ENCODE assay signal across 10 mouse cellular contexts in genomic region chr2:129226296-129226851, GRCm38 (mm10). TPM values are rescaled to one million over a fixed set of nuclear protein-coding genes. Genes with fewer than 3 reads are reported as not detected.
DNase-seq lines count a peak whose midpoint lies in the region; ATAC-seq and TF ChIP-seq lines count a peak whose summit lies in the region.
"Had no signal": no experiment of that assay in that cellular context is flagged by ENCODE, and none has a peak within 500 bp of the region (broad histone marks: within the 10 kb centered on the region; RNA-seq: fewer than 3 reads in every experiment).

No protein-coding gene starts in this region.

- H3K4me3 ChIP-seq in liver, embryonic 11.5 days (ENCODE audit: low read depth, low read length), result no peak overlapping the region
- H3K4me3 ChIP-seq in lung, postnatal 0 days (ENCODE audit: low read depth, low read length), result no peak overlapping the region

- peak; percentile 20 for DNase-seq in embryo, embryonic 10.5 days (ENCODE audit: low spot score)
- DNase-seq in embryo, embryonic 9.5 days (ENCODE audit: extremely low spot score), result no peak
- peak; percentile 51 for DNase-seq in ovary, postnatal 36 days (ENCODE audit: low spot score)
- no peak for DNase-seq in ovary, postnatal 14 days (ENCODE audit: low spot score)
- peak; percentile 73 for DNase-seq in liver, embryonic 11.5 days (ENCODE audit: low spot score)
- DNase-seq in yolk sac, embryonic 10.5 days (ENCODE audit: low spot score), result peak; percentile 63
- DNase-seq in lung, postnatal 0 days (ENCODE audit: low spot score), result no peak
- no peak for DNase-seq in thymus, postnatal 36 days
- DNase-seq: heart, postnatal 10 days; right cerebral cortex, postnatal 14 days had no signal

- H3K9ac ChIP-seq in liver, embryonic 11.5 days (ENCODE audit: low read depth, low read length), result peak overlapping the region; percentile 71
- no peak overlapping the region for H3K9ac ChIP-seq in lung, postnatal 0 days (replicated peaks; ENCODE audit: low read depth)

- 24% methylated on average over 11 of the region's 11 CpGs for WGBS in liver, embryonic 11.5 days
- 60% methylated on average over 11 of the region's 11 CpGs for WGBS in lung, postnatal 0 days

- peak overlapping the region; percentile 98 for H3K27ac ChIP-seq in liver, embryonic 11.5 days (ENCODE audit: low read depth, low read length)
- H3K27ac ChIP-seq in lung, postnatal 0 days (ENCODE audit: low read length), result no peak overlapping the region

- no peaks in the 10 kb centered on the region for H3K27me3 ChIP-seq in liver, embryonic 11.5 days (replicated peaks; ENCODE audit: control insufficient read depth, insufficient read depth, low read length)
- H3K27me3 ChIP-seq in lung, postnatal 0 days (replicated peaks; ENCODE audit: insufficient read depth, low read length), result no peaks in the 10 kb centered on the region

- no peaks in the 10 kb centered on the region for H3K36me3 ChIP-seq in liver, embryonic 11.5 days (ENCODE audit: control insufficient read depth, insufficient read depth, low read length)
- H3K36me3 ChIP-seq in lung, postnatal 0 days (ENCODE audit: insufficient read depth, low read length), result no peaks in the 10 kb centered on the region

- peak overlapping the region; percentile 45 for H3K4me2 ChIP-seq in liver, embryonic 11.5 days
- H3K4me2 ChIP-seq in lung, postnatal 0 days (replicated peaks; ENCODE audit: low read depth, low read length), result no peak overlapping the region

- peaks cover 31% of the 10 kb centered on the region for H3K4me1 ChIP-seq in liver, embryonic 11.5 days (replicated peaks; ENCODE audit: control insufficient read depth, insufficient read depth, low read length)
- H3K4me1 ChIP-seq in lung, postnatal 0 days (ENCODE audit: insufficient read depth, low read depth, low read length), result no peaks in the 10 kb centered on the region

- H3K9me3 ChIP-seq in liver, embryonic 11.5 days (ENCODE audit: control insufficient read depth, low read length), result no peaks in the 10 kb centered on the region
- no peaks in the 10 kb centered on the region for H3K9me3 ChIP-seq in lung, postnatal 0 days (ENCODE audit: low read length)

- TF ChIP-seq CTCF in lung, postnatal 0 days (IDR thresholded peaks at IDR 0.05), result no peak

- peak; percentile 96 for ATAC-seq in liver, embryonic 11.5 days (replicated peaks; ENCODE audit: low FRiP score)
- no peak for ATAC-seq in lung, postnatal 0 days

- no peak for TF ChIP-seq EP300 in lung, postnatal 0 days (IDR thresholded peaks at IDR 0.05)

RNA-seq across cellular contexts. Expression of gene Slc20a1, which starts 27.8 kb away (rescaled TPM):
- 69.5 and 71.8 TPM in 2 replicates for polyA plus RNA-seq in liver, embryonic 11.5 days (2014; fragmentation: Nextera tagmentation; extraction: Ambion mirVana)
- 10.0 and 10.5 TPM in 2 replicates for polyA plus RNA-seq in lung, postnatal 0 days (2015; fragmentation: Nextera tagmentation; extraction: Ambion mirVana)

Comparison
In these comparisons a context has a peak if more than half of its experiments do, and no peak if none do; other contexts are left out.
1. DNase-seq: peak in embryo, embryonic 10.5 days (single experiment), ovary, postnatal 36 days (single experiment), liver, embryonic 11.5 days (single experiment) and yolk sac, embryonic 10.5 days (single experiment); none in embryo, embryonic 9.5 days (single experiment), ovary, postnatal 14 days (single experiment), lung, postnatal 0 days (single experiment) and thymus, postnatal 36 days (0 of 2).